Mouse (Mus musculus) hematopoietic multipotent progenitor cell, adult 10-12 weeks (in vitro differentiated cells): ENCODE measurements around the gene Gm28360. TPM values are rescaled to one million over a fixed set of nuclear protein-coding genes. Genes with fewer than 3 reads are reported as not detected.

Experiments used
- polyA plus RNA-seq: library from polyadenylated mRNA; stranded (reverse); fragments of >175 nt; gene quantifications from 2 replicates; pipeline ENCODE4 v1.2.3, GENCODE M21; 2012; ENCODE audit warnings: low replicate concordance

The Gm28360 gene
- polyA plus RNA-seq: not detected in 2 replicates

DNA sequence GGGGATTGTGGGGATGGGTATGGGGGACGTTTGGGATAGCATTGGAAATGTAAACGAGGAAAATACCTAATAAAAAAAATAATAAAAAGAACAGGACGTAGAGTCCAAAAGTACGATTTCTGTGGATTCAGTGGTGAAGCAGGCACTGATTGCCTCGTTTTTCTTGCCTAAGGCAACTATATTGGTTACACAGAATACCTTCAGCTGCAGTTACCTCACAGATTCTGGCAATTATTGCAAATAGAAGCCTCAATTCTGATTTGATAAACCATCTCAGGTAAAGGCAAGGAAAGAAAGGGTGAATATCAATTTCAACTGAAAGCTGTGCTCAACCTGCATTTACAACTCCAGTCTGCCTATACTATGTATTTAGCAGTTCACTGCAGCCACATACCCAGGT, at the start of gene Gm28360:
TSS of gene Gm28360 (plus strand) at position 301 of the 400 bp plus-strand sequence.

DNA sequence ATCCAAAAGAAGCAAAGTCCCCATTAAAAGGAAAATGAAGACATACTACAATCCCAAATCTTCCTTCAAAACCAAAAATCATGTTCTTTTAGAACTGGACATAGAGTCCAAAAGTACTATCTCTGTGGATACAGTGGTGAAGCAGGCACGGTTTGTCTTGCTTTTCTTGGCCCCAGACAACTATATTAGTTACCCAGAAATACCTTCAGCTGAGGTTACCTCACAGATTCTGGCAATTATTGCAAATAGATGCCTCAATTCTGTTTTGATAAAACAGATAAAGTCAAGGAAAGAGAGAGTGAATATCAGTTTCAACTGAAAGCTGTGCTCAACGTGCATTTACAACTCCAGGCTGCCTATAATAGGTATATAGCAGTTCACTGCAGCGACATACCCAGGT, 49.0 kb upstream of the Gm28360 start, which contains the start of gene B020011L13Rik:
TSS of gene B020011L13Rik (plus strand) at position 301 of the 400 bp plus-strand sequence.

Other genes with a start within 250 kb of the Gm28360 start
- gene Gm28363, start 132.9 kb upstream of the Gm28360 start, polyA plus RNA-seq: not detected in 2 replicates
- gene B020011L13Rik, start 48.9 kb upstream of the Gm28360 start, polyA plus RNA-seq: not detected in 2 replicates
- gene Gm28168, start 97.9 kb downstream of the Gm28360 start, polyA plus RNA-seq: not detected in 2 replicates
- gene Gm7145, start 135.9 kb downstream of the Gm28360 start, polyA plus RNA-seq: not detected in 2 replicates